Mouse (Mus musculus) liver, embryonic 14.5 days (tissue): Measurements from ENCODE around the gene Slc25a16. TPM values are rescaled to one million over a fixed set of nuclear protein-coding genes. Genes with fewer than 3 reads are reported as not detected.
A peak's percentile ranks its signal among the peaks of the same experiment; 100 is the strongest.

Source experiments
- ATAC-seq: fragments of 200-750 bp; cut with Nextera tagmentation; 2 replicates; pipeline ENCODE4 v1.8.0; 2017; ENCODE audit warnings: moderate number of reproducible peaks, mild to moderate bottlenecking, moderate library complexity; ENCODE audit not compliant: insufficient read depth
- DNase-seq, 3 experiments: peaks; one replicate each; pipeline ENCODE4 v3.0.0-alpha.2; 2012 to 2013; ENCODE audit warnings: low read depth in 3 of 3, low spot score in 3 of 3
- H3K27ac ChIP-seq: fragments of 300-500 bp; sonication (generic); 2 replicates; pipeline ENCODE4 v1.5.1; 2014; ENCODE audit warnings: moderate library complexity, mild to moderate bottlenecking, control low read depth, inconsistent platforms
- H3K27me3 ChIP-seq: fragments of 300-500 bp; sonication (generic); 2 replicates; pipeline ENCODE4 v1.6.1; 2014; ENCODE audit warnings: mild to moderate bottlenecking, low read length, moderate library complexity; ENCODE audit not compliant: control insufficient read depth, insufficient read depth
- H3K36me3 ChIP-seq: fragments of 300-500 bp; sonication (generic); replicated peaks from 2 replicates; pipeline ENCODE4 v1.6.1; 2014; ENCODE audit warnings: low read depth; ENCODE audit not compliant: control insufficient read depth, insufficient read depth
- H3K4me1 ChIP-seq, 2 experiments: fragments of 200-500 bp in 1 of 2; fragments of 300-500 bp in 1 of 2; sonication (generic) in 1 of 2; replicated peaks; 2 replicates each; pipeline ENCODE4 v1.6.1; 2012 to 2014; ENCODE audit warnings: antibody characterized with exemption in 1 of 2, inconsistent platforms in 1 of 2, low read length in 1 of 2; ENCODE audit not compliant: control insufficient read depth in 2 of 2, insufficient read depth in 2 of 2
- H3K4me2 ChIP-seq: fragments of 300-500 bp; sonication (generic); 2 replicates; pipeline ENCODE4 v1.6.1; 2014; ENCODE audit warnings: low read depth, mild to moderate bottlenecking, control low read depth, moderate library complexity
- H3K4me3 ChIP-seq, 2 experiments: fragments of 200-500 bp in 1 of 2; fragments of 300-500 bp in 1 of 2; sonication (generic) in 1 of 2; 2 replicates each; pipeline ENCODE4 v1.5.1; 2012 to 2014; ENCODE audit warnings: low read depth in 2 of 2, low read length in 2 of 2, mild to moderate bottlenecking in 2 of 2, control low read depth in 1 of 2, inconsistent platforms in 1 of 2, moderate library complexity in 1 of 2; ENCODE audit not compliant: insufficient read depth in 1 of 2
- H3K9ac ChIP-seq: fragments of 300-500 bp; sonication (generic); replicated peaks from 2 replicates; pipeline ENCODE4 v1.6.1; 2014; ENCODE audit warnings: mild to moderate bottlenecking, control low read depth, moderate library complexity
- H3K9me3 ChIP-seq: fragments of 300-500 bp; sonication (generic); 2 replicates; pipeline ENCODE4 v1.6.1; 2016; ENCODE audit warnings: low read length, mixed read lengths; ENCODE audit not compliant: control insufficient read depth
- CTCF ChIP-seq: IDR thresholded peaks from 2 replicates; pipeline ENCODE4 v1.5.1; 2016; ENCODE audit warnings: antibody characterized with exemption, low read depth, control low read depth
- EP300 ChIP-seq: IDR thresholded peaks from 2 replicates; pipeline ENCODE4 v1.6.1; 2016; ENCODE audit warnings: antibody characterized with exemption, low read depth
- WGBS: fragments of 180-500 bp; shearing (Covaris S2); extraction: QIAGEN DNeasy Blood & Tissue Kit; methylation state at CpG from one replicate; pipeline ENCODE4 v1.1.7; 2014; ENCODE audit not compliant: insufficient replicate concordance; 5-methylcytosine and 5-hydroxymethylcytosine counted together
- polyA plus RNA-seq, 2 experiments: library from polyadenylated mRNA; depleted of rRNA in 1 of 2; stranded (reverse) in 1 of 2; unstranded in 1 of 2; fragments of >200 nt; fragmentation: Nextera tagmentation in 1 of 2; extraction: Ambion mirVana in 1 of 2; gene quantifications; 2 replicates each; pipeline versions ENCODE4 v1.2.1 to v1.2.3; 2012 to 2014

Slc25a16 gene
- polyA plus RNA-seq, 2 experiments: 6.2 to 7.0 TPM

- TF ChIP-seq EP300 (no peak), CTCF (no peak)
- Histone ChIP-seq H3K4me3 (peak overlapping the region; percentile 52 to 55), H3K36me3 (no peaks in the 10 kb centered on the region), H3K9me3 (no peaks in the 10 kb centered on the region), H3K4me2 (peak overlapping the region; percentile 74), H3K9ac (no peak overlapping the region), H3K4me1 (0 out of 4 replicates have a peak, but pooled peaks cover 2 to 3% of the 10 kb centered on the region in 2 experiments), H3K27me3 (peaks cover 24% of the 10 kb centered on the region), H3K27ac (no peak overlapping the region)
- under 1% methylated on average over 56 of the region's 56 CpGs for WGBS
- DNase-seq: no peak
- ATAC-seq: peak; percentile 39; the same call in 1 of the 2 replicates
Measured at GRCm38 (mm10) chr10:62886799-62887591, 33.4 kb upstream of the Slc25a16 start.

GRCm38 (mm10) chr10:62891025-62891424 is 29.4 kb upstream of the Slc25a16 start:
- H3K4me3 ChIP-seq: no peak overlapping the region
- no peak for DNase-seq
- H3K9me3 ChIP-seq: no peaks in the 10 kb centered on the region
- no peaks in the 10 kb centered on the region for H3K36me3 ChIP-seq
- H3K27ac ChIP-seq: no peak overlapping the region
- H3K4me1 ChIP-seq: no peaks in the 10 kb centered on the region
- TF ChIP-seq EP300 (no peak), CTCF (no peak)
- H3K27me3 ChIP-seq: peaks cover 18% of the 10 kb centered on the region
- no peak overlapping the region for H3K4me2 ChIP-seq
- no peak for ATAC-seq
- H3K9ac ChIP-seq: no peak overlapping the region
- 30% methylated on average over 3 of the region's 3 CpGs for WGBS

GRCm38 (mm10) chr10:62892549-62893232 is 27.7 kb upstream of the Slc25a16 start:
- no peaks in the 10 kb centered on the region for H3K9me3 ChIP-seq
- H3K36me3 ChIP-seq: no peaks in the 10 kb centered on the region
- DNase-seq: no peak
- WGBS: 40% methylated on average over 4 of the region's 4 CpGs
- H3K4me3 ChIP-seq: no peak overlapping the region
- H3K4me2 ChIP-seq: no peak overlapping the region
- TF ChIP-seq CTCF (no peak), EP300 (no peak)
- ATAC-seq: no peak
- peaks cover 2% of the 10 kb centered on the region for H3K27me3 ChIP-seq
- no peak overlapping the region for H3K9ac ChIP-seq
- no peak overlapping the region for H3K27ac ChIP-seq
- H3K4me1 ChIP-seq: no peaks in the 10 kb centered on the region

GRCm38 (mm10) chr10:62893356-62893884 is 27.0 kb upstream of the Slc25a16 start:
- Histone ChIP-seq H3K27ac (no peak overlapping the region), H3K36me3 (no peaks in the 10 kb centered on the region), H3K4me1 (no peaks in the 10 kb centered on the region), H3K9me3 (no peaks in the 10 kb centered on the region), H3K4me2 (no peak overlapping the region), H3K4me3 (no peak overlapping the region), H3K9ac (no peak overlapping the region), H3K27me3 (no peaks in the 10 kb centered on the region; the same call in 1 of the 2 replicates)
- WGBS: 44% methylated on average over 6 of the region's 6 CpGs
- DNase-seq (no peak), ATAC-seq (no peak)
- TF ChIP-seq EP300: no peak
- TF ChIP-seq CTCF: no peak

- ATAC-seq: no peak
- DNase-seq: no peak
- Histone ChIP-seq H3K4me3 (no peak overlapping the region), H3K9me3 (no peaks in the 10 kb centered on the region), H3K27ac (no peak overlapping the region), H3K4me1 (no peaks in the 10 kb centered on the region), H3K27me3 (no peaks in the 10 kb centered on the region), H3K9ac (no peak overlapping the region), H3K4me2 (no peak overlapping the region), H3K36me3 (no peaks in the 10 kb centered on the region)
- 37% methylated on average over 3 of the region's 3 CpGs for WGBS
- no peak for TF ChIP-seq CTCF
- no peak for TF ChIP-seq EP300
Measured at GRCm38 (mm10) chr10:62894447-62894846, 26.0 kb upstream of the Slc25a16 start.
